Mouse (Mus musculus) forebrain, embryonic 14.5 days (tissue): ENCODE measurements around the gene Nol11. TPM values are rescaled to one million over a fixed set of nuclear protein-coding genes. Genes with fewer than 3 reads are reported as not detected.

Experiments used
- polyA plus RNA-seq: library from polyadenylated mRNA; unstranded; fragments of >200 nt; fragmentation: Nextera tagmentation; extraction: Ambion mirVana; gene quantifications from 2 replicates; pipeline ENCODE4 v1.2.1, GENCODE M21; 2014

Nol11 gene
- polyA plus RNA-seq, 1 experiment from 2014 or later, result 50.5 TPM

Other genes starting within 250 kb of the Nol11 start
- 335 and 390 TPM in 2 replicates for gene Kpna2, start 189.8 kb downstream of the Nol11 start, polyA plus RNA-seq
- gene 1810010H24Rik, start 163.7 kb downstream of the Nol11 start, polyA plus RNA-seq, result 4.1 and 4.6 TPM in 2 replicates
- 32.9 and 35.4 TPM in 2 replicates for gene Bptf, start 57.3 kb downstream of the Nol11 start, polyA plus RNA-seq